Mouse (Mus musculus): ENCODE data around the gene Aqp6. TPM values are rescaled to one million over a fixed set of nuclear protein-coding genes. Genes with fewer than 3 reads are reported as not detected.

The Aqp6 gene
- polyA plus RNA-seq, 1 experiment = 0.46 TPM

DNA sequence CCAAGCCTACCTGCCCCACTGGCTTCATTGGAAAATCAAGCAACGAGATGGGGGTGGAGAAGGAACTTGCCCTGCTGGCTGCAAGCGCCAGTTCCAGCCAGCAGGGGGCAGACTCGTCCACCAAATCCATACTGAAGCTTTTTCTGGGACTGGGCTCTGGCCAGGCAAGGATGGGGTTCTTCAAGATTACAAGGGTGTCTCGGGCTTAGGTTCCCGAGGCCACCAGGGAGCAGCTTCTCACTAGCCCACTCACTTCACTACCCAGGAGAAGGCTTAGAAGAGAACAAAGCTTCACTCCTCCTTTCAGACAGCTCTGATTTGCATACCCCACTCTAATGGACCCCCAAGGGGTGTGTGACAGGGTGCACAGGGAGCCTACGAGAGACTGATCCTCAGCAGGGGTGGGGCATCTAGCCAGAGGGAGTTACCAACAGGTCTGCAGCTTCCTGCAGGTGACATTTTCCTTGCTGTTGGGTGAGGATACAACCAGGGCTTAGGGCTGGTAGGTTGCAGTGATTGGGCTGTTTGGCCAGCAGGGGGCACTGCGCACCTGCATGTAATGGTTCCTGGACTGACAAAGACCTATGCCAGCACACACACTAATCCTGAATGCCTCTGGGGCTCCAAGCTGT lies 5.0 kb upstream of the Aqp6 start:
- TF ChIP-seq CTCF (IDR thresholded peaks at IDR 0.05; ENCODE audit: extremely low read depth, insufficient read depth, low read length) (peak; percentile 97), POLR2A (IDR thresholded peaks at IDR 0.05; ENCODE audit: extremely low read depth, insufficient read depth, low read length) (no peak)
- Histone ChIP-seq H3K27ac (ENCODE audit: insufficient read depth, low read length) (no peak overlapping the region), H3K4me3 (ENCODE audit: insufficient read depth, low read length) (no peak overlapping the region), H3K4me1 (ENCODE audit: control insufficient read depth, insufficient read depth, low read length) (no peaks in the 10 kb centered on the region)

DNA sequence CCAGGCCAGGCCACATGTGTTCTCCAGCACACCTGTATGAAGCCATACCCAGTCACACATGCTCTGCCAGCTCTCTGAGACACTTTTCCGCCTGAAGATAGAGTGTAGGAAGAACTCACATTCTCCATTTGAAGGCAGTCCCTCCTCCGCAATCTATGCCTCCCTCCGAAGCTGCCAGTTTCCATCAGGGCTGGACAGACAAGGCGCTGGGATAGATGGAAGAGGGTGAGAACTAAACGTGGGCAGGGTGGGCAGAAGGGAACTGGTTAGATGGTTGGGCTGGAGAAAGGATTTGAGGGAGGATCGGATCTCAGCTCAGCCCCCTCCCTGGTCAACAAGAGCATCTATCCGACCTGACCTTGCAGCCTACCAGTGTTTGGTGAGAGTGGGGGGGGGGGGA lies 4.4 kb upstream of the Aqp6 start:
- H3K4me1 ChIP-seq (ENCODE audit: control insufficient read depth, insufficient read depth, low read length) = no peaks in the 10 kb centered on the region
- H3K27ac ChIP-seq (ENCODE audit: insufficient read depth, low read length) = no peak overlapping the region
- no peak overlapping the region for H3K4me3 ChIP-seq (ENCODE audit: insufficient read depth, low read length)
- no peak for TF ChIP-seq POLR2A (IDR thresholded peaks at IDR 0.05; ENCODE audit: extremely low read depth, insufficient read depth, low read length)
- TF ChIP-seq CTCF (IDR thresholded peaks at IDR 0.05; ENCODE audit: extremely low read depth, insufficient read depth, low read length) = no peak

DNA sequence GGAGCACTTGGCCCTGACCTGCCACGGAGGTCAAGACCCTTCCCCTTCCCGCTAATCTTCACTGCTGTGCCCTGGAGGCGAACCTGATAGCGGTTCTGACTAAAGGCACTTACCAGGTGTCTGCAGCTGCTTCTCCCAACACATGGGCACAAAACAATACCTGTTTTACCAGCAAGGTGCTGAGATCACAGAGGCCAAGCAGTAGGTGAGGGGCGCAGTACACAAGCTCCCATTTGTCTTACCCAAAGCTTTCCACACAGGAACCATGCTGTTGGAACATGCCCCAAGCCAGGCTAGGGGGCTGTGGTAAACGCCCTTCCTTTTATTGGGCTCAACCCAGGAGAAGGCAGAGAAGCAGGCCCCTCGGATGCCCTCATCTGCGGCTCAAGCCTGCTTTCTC lies 3.6 kb upstream of the Aqp6 start:
- Histone ChIP-seq H3K27ac (ENCODE audit: insufficient read depth, low read length) (no peak overlapping the region), H3K4me3 (ENCODE audit: insufficient read depth, low read length) (no peak overlapping the region), H3K4me1 (ENCODE audit: control insufficient read depth, insufficient read depth, low read length) (no peaks in the 10 kb centered on the region)
- no peak for TF ChIP-seq POLR2A (IDR thresholded peaks at IDR 0.05; ENCODE audit: extremely low read depth, insufficient read depth, low read length)
- no peak for TF ChIP-seq CTCF (IDR thresholded peaks at IDR 0.05; ENCODE audit: extremely low read depth, insufficient read depth, low read length)

DNA sequence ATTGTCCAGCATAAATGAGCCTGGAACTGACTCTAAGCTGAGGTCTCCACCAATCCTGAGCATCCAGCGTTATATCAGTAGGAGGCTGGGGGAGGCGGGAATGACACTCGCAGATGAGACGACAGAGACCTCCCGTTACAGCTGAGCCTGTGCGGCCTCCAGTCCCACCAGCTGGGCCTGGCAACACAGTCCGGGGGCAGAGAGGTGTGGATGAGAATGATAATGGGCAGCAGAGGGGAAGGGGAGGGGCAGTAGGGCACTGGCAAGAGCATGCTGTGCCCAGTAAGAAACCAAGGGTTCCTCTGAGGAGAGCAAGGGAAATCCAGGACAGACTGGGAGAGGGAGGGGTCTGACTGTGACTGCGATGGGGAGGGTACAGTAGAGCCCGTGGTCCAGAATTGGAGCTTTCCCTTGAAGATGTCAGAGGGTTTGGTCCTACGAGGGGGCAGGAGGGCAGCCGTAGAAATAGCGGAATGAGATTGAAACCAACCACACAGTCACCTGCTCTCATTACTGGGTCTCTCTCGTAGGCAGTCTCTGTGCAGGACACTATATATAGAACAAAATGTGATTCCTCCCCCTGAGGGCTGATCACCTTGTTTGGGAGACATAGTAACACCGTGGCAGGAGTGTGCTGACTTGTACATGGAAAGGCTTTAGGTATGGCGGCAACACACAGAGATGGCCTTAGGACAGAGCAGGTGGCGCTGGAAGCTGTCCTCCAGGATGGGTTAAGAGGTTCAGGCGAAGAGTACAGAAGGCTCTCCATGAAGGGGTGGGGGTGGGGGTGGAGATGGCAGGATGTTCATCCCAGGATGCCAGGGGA lies 1.7 kb upstream of the Aqp6 start:
- Histone ChIP-seq H3K4me1 (ENCODE audit: control insufficient read depth, insufficient read depth, low read length) (no peaks in the 10 kb centered on the region), H3K27ac (ENCODE audit: insufficient read depth, low read length) (no peak overlapping the region), H3K4me3 (ENCODE audit: insufficient read depth, low read length) (no peak overlapping the region)
- TF ChIP-seq POLR2A (IDR thresholded peaks at IDR 0.05; ENCODE audit: extremely low read depth, insufficient read depth, low read length) = no peak
- TF ChIP-seq CTCF (IDR thresholded peaks at IDR 0.05; ENCODE audit: extremely low read depth, insufficient read depth, low read length) = no peak

DNA sequence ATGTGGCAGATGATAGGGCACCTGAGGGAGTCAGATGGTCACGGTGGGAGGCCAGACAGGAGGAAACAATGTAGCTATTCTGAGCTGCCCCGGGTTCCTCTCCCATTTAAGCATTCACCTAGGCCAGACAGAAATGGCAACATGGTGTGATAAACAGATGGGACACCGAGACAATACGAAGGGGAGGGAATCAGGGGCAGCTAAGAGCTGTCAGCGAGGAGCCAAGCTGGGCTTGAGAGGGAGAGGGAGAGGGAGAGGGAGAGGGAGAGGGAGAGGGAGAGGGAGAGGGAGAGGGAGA lies 572 bp downstream of the Aqp6 start:
- no peak for TF ChIP-seq CTCF (IDR thresholded peaks at IDR 0.05; ENCODE audit: extremely low read depth, insufficient read depth, low read length)
- no peak for TF ChIP-seq POLR2A (IDR thresholded peaks at IDR 0.05; ENCODE audit: extremely low read depth, insufficient read depth, low read length)
- H3K27ac ChIP-seq (ENCODE audit: insufficient read depth, low read length) = no peak overlapping the region
- H3K4me3 ChIP-seq (ENCODE audit: insufficient read depth, low read length) = no peak overlapping the region
- 0 out of 2 replicates have a peak, but pooled peaks cover 2% of the 10 kb centered on the region for H3K4me1 ChIP-seq (ENCODE audit: control insufficient read depth, insufficient read depth, low read length)

DNA sequence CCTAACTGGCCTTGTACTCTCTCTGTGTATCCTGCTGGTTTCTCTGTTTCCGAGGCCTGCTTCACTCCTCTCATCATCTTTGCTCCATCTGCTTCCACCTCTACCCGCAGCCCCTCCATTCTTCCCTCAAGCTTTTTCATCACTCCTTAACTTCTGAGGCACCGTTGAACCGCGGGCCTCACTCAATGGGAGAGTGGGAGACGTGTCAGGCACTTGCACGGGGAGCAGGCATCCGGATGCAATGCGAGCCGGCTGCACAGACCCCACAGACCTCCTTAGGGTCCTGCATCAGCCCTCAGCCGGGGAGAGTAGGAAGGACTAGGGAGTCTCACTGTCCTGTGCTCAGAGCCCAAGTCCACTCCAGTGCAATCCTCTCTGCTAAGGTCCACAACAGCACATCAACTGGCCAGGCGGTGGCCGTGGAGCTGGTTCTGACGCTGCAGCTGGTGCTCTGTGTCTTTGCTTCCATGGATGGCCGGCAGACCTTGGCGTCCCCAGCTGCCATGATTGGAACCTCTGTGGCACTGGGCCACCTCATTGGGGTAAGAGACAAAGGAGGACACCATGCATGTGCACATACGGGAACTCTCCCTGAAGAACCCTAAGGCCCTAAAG lies 1.1 kb downstream of the Aqp6 start:
- TF ChIP-seq CTCF (IDR thresholded peaks at IDR 0.05; ENCODE audit: extremely low read depth, insufficient read depth, low read length) (no peak), POLR2A (IDR thresholded peaks at IDR 0.05; ENCODE audit: extremely low read depth, insufficient read depth, low read length) (no peak)
- 0 out of 2 replicates have a peak, but pooled peaks cover 2% of the 10 kb centered on the region for H3K4me1 ChIP-seq (ENCODE audit: control insufficient read depth, insufficient read depth, low read length)
- no peak overlapping the region for H3K4me3 ChIP-seq (ENCODE audit: insufficient read depth, low read length)
- no peak overlapping the region for H3K27ac ChIP-seq (ENCODE audit: insufficient read depth, low read length)

DNA sequence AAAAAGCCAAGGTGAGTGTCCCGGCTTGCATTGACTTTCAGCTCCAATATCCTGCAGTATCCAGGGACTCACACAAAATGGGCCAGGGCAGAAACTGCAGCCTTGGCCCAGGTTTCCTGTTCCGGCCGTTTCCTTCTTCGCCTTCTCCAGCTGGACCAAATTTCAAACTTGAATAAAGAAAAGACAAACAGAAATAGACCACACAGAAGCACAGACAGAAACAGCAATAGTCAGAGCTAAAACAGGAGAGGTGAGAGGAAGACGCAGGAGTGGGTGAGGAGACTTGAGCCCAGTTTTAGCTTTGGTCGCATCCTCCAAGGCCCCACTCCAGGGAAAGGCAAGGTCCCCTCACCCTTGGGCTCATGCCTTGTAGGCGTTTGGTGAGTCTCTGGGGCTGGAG lies 2.0 kb downstream of the Aqp6 start:
- TF ChIP-seq CTCF (IDR thresholded peaks at IDR 0.05; ENCODE audit: extremely low read depth, insufficient read depth, low read length) (no peak), POLR2A (IDR thresholded peaks at IDR 0.05; ENCODE audit: extremely low read depth, insufficient read depth, low read length) (no peak)
- Histone ChIP-seq H3K27ac (ENCODE audit: insufficient read depth, low read length) (no peak overlapping the region), H3K4me1 (ENCODE audit: control insufficient read depth, insufficient read depth, low read length) (0 out of 2 replicates have a peak, but pooled peaks cover 2% of the 10 kb centered on the region), H3K4me3 (ENCODE audit: insufficient read depth, low read length) (no peak overlapping the region)

DNA sequence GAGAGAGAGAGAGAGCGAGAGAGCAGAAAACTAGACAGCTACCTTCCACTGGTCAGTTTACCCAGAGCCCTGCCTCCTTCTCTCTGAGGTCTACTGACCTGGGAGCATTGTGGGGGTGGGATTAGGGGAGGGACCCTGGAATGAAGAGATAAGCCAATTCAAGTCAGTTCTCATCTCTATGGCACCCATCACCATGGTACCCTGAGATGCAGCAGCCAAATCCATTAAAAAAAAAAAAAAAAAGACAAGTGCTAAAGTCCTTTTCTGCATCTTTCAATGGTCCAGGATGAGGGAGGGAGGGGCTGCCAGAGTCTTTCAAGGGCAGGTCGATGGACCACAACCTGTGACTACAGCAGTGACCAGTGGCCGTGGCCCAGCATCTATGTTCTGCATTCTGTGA lies 4.4 kb downstream of the Aqp6 start:
- H3K4me1 ChIP-seq (ENCODE audit: control insufficient read depth, insufficient read depth, low read length) = 0 out of 2 replicates have a peak, but pooled peaks cover 2% of the 10 kb centered on the region

DNA sequence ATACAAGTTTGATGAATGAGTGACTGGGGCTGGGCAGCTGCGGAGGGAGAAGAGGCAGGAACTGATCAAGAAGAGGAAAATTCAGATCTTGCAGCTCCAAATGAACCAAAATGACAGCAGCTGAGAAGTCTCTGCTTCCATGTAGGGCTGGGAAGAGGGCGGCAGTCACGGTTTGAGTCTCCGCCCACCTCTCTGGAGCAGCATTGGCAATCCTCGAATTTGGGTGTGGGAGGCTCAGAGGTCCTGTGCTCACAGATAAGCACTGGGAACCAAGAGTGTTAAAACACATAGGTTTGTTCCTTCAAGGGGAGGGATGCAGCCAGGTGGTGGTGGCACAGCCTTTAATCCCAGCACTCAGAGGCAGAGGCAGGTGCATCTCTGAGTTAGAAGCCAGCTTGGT lies 5.3 kb downstream of the Aqp6 start:
- TF ChIP-seq POLR2A (IDR thresholded peaks at IDR 0.05; ENCODE audit: extremely low read depth, insufficient read depth, low read length) = no peak
- TF ChIP-seq CTCF (IDR thresholded peaks at IDR 0.05; ENCODE audit: extremely low read depth, insufficient read depth, low read length) = no peak
- H3K4me3 ChIP-seq (ENCODE audit: insufficient read depth, low read length) = no peak overlapping the region
- 0 out of 2 replicates have a peak, but pooled peaks cover 2% of the 10 kb centered on the region for H3K4me1 ChIP-seq (ENCODE audit: control insufficient read depth, insufficient read depth, low read length)
- no peak overlapping the region for H3K27ac ChIP-seq (ENCODE audit: insufficient read depth, low read length)

More for the DNA sequence above, 4.4 kb downstream of the Aqp6 start:
- TF ChIP-seq POLR2A (IDR thresholded peaks at IDR 0.05; ENCODE audit: extremely low read depth, insufficient read depth, low read length) = no peak
- TF ChIP-seq CTCF (IDR thresholded peaks at IDR 0.05; ENCODE audit: extremely low read depth, insufficient read depth, low read length) = no peak
- H3K27ac ChIP-seq (ENCODE audit: insufficient read depth, low read length) = no peak overlapping the region
- no peak overlapping the region for H3K4me3 ChIP-seq (ENCODE audit: insufficient read depth, low read length)

Measured in cortical plate, adult 2 months (tissue).